Mouse (Mus musculus): Measurements from ENCODE around the gene Pcnx4.

- TF ChIP-seq CTCF (IDR thresholded peaks at IDR 0.05; ENCODE audit: borderline replicate concordance, control insufficient read depth, extremely low read depth, insufficient read depth, low read length, poor library complexity) (no peak), POLR2A (IDR thresholded peaks at IDR 0.05; ENCODE audit: control insufficient read depth, extremely low read depth, insufficient read depth, low read length, poor library complexity) (no peak)
Measured at GRCm38 (mm10) chr12:72509606-72510005, 26.6 kb upstream of the Pcnx4 start.

Measured in thymus, adult 2 months (tissue).